Mouse (Mus musculus) C2C12 (cell line): ENCODE results near the gene Mylip.

Experiments
- CTCF ChIP-seq: IDR thresholded peaks from one replicate; pipeline ENCODE4 v1.5.1; 2011; ENCODE audit not compliant: control insufficient read depth, insufficient read depth, insufficient read length
- FOSL1 ChIP-seq: IDR thresholded peaks from one replicate; pipeline ENCODE4 v1.8.0; 2011; ENCODE audit warnings: mild to moderate bottlenecking, low read length; ENCODE audit not compliant: poor library complexity, insufficient read depth, severe bottlenecking
- MYOG ChIP-seq: IDR thresholded peaks from one replicate; pipeline ENCODE4 v1.6.1; 2011; ENCODE audit not compliant: control insufficient read depth, insufficient read length; ENCODE audit errors: extremely low read depth

- no peak for TF ChIP-seq MYOG
- no peak for TF ChIP-seq CTCF
- no peak for TF ChIP-seq FOSL1
Measured at GRCm38 (mm10) chr13:45386253-45386652, 3.3 kb upstream of the Mylip start.
